Mouse (Mus musculus) kidney, adult 2 months (tissue): ENCODE results near the gene Cacna1b. TPM values are rescaled to one million over a fixed set of nuclear protein-coding genes. Genes with fewer than 3 reads are reported as not detected.
A peak's percentile ranks its signal among the peaks of the same experiment; 100 is the strongest.

Source experiments
- DNase-seq: peaks from one replicate; pipeline ENCODE4 v3.0.0; 2021
- H3K27ac ChIP-seq: fragments of 200-500 bp; 2 replicates; pipeline ENCODE4 v1.5.1; 2012; ENCODE audit warnings: low read depth, low read length, control low read depth, inconsistent platforms; ENCODE audit not compliant: insufficient read depth
- H3K27me3 ChIP-seq: fragments of 200-500 bp; replicated peaks from 2 replicates; pipeline ENCODE4 v1.6.1; 2012; ENCODE audit warnings: mild to moderate bottlenecking, moderate library complexity, low read length, inconsistent platforms; ENCODE audit not compliant: control insufficient read depth, insufficient read depth
- H3K36me3 ChIP-seq: fragments of 200-500 bp; 2 replicates; pipeline ENCODE4 v1.6.1; 2012; ENCODE audit warnings: mild to moderate bottlenecking, moderate library complexity, low read length, inconsistent platforms; ENCODE audit not compliant: control insufficient read depth, insufficient read depth
- H3K4me1 ChIP-seq: fragments of 200-500 bp; 2 replicates; pipeline ENCODE4 v1.6.1; 2011; ENCODE audit warnings: low read length; ENCODE audit not compliant: control insufficient read depth, insufficient read depth
- H3K4me3 ChIP-seq: fragments of 200-500 bp; 2 replicates; pipeline ENCODE4 v1.5.1; 2011; ENCODE audit warnings: mild to moderate bottlenecking, low read depth, low read length, control low read depth; ENCODE audit not compliant: insufficient read depth
- CTCF ChIP-seq: fragments of 200-500 bp; conservative IDR thresholded peaks from 2 replicates; pipeline ENCODE4 v1.5.1; 2011; ENCODE audit warnings: low read depth, mild to moderate bottlenecking, control low read depth, low read length, moderate library complexity, mixed read lengths; ENCODE audit not compliant: insufficient read depth, insufficient read length
- POLR2A ChIP-seq: fragments of 200-500 bp; IDR thresholded peaks from one replicate; pipeline ENCODE4 v1.6.1; 2011; ENCODE audit warnings: low read depth, low read length, control low read depth
- WGBS: fragments of 180-500 bp; shearing (Covaris S2); methylation state at CpG from one replicate; pipeline ENCODE4 v1.1.7; 2018; 5-methylcytosine and 5-hydroxymethylcytosine counted together
- polyA plus RNA-seq: library from polyadenylated mRNA; depleted of rRNA; stranded (reverse); fragments of >200 nt; gene quantifications from 2 replicates; pipeline ENCODE4 v1.2.3, GENCODE M21; 2012

The Cacna1b gene
- polyA plus RNA-seq, 1 experiment: 1.2 TPM

DNA sequence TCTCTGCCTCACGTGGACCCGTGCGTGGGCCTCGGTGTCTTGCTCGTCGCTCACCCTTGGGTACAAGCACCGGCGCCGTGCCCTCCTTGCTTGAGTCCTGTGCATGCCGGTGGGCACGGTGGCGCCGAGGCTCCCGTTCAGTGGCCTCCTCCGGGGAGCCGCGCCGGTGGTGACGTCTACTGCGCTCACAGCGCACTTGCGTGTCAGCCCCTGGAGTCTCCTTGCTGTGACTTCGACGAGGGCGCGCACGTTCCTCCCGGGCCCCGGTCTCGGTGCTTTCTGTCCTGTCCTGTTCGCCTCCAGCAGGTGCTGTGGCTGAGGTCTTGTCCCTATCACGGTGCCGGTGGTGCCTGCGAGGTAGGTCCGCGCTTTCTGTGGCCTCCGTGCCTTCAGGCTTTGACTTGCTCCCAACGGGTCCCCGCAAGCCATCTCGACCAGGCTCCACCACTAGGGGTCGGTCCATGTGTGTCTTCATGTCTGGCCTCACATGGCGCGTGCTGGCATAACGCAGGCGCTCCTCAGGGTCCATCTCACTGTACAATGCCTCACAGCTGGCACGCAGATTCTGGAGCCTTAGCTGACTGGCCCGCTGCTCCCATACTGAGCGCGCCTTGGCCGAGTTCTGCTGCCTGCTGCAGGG is 83.8 kb downstream of the Cacna1b start:
- no peaks in the 10 kb centered on the region for H3K4me1 ChIP-seq
- WGBS: 27% methylated on average over 50 of the region's 50 CpGs
- DNase-seq: peak; percentile 13
- H3K27me3 ChIP-seq: no peaks in the 10 kb centered on the region
- H3K27ac ChIP-seq: no peak overlapping the region
- no peaks in the 10 kb centered on the region for H3K36me3 ChIP-seq
- H3K4me3 ChIP-seq: no peak overlapping the region
- TF ChIP-seq CTCF (no peak; the same call in 1 of the 2 replicates), POLR2A (no peak)

DNA sequence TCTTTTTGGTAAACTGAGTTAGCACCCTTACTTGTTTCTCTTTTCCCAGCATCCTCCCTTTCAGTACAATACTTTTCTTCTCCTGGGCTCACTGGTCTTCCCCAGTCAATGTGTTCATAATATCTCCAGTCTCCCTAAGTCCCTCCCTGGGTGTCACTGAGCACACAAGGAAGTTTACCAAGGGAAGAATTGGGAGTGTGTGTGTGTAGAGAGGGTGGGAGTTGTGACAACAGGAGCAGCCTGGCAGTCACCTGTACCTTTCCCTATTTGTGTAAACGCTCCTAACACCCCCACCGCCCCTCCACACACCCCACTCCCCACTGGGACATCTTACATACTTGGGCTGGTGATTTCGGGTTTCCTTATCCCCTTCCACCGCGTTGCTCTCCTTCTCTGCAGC is 84.4 kb downstream of the Cacna1b start:
- no peak overlapping the region for H3K27ac ChIP-seq
- no peak for DNase-seq
- no peaks in the 10 kb centered on the region for H3K4me1 ChIP-seq
- TF ChIP-seq CTCF (no peak), POLR2A (no peak)
- no peaks in the 10 kb centered on the region for H3K27me3 ChIP-seq
- WGBS: 80% methylated on average over 5 of the region's 5 CpGs
- H3K36me3 ChIP-seq: no peaks in the 10 kb centered on the region
- H3K4me3 ChIP-seq: no peak overlapping the region

DNA sequence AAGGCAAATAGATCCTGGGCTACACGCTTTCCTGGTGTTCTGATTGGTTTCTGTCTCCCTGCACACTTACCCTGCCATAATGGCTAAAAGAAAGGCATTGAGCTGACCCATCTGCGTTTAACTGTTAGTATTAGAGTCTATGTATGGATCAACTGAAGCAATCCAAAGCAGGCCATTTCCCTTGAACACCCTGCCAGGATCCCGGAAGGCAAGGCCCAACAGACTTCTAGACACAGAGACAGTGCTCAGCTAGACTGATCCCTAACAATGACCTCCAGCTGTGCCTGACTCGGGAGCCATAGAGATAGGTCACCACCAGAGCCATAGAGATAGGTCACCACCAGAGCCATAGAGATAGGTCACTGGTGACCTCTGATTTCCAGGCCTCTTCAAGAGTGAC is 84.8 kb downstream of the Cacna1b start:
- Histone ChIP-seq H3K27me3 (no peaks in the 10 kb centered on the region), H3K4me3 (no peak overlapping the region), H3K27ac (no peak overlapping the region), H3K4me1 (no peaks in the 10 kb centered on the region), H3K36me3 (no peaks in the 10 kb centered on the region)
- DNase-seq: no peak
- 83% methylated on average over 4 of the region's 4 CpGs for WGBS
- TF ChIP-seq POLR2A (no peak), CTCF (no peak)

DNA sequence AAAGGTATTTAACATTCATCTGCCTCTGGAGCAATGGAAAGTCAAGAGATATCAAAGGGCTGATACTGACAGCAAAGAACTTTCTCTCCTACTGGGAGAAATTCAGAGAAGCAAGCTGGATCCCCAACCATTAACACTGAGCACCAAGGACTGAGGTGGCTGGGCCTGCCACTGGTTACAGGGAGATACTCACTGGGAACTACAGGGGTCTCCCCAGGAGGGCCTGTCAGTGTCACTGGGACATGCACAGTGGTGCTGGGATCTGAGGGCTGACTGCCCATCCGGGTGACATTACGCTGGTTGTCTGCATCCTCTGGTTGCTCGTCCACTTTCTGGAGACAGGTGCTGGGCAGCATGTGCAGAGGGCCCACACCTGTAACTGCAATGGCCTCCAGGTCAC is 85.3 kb downstream of the Cacna1b start:
- no peak for DNase-seq
- WGBS: 93% methylated on average over 3 of the region's 3 CpGs

DNA sequence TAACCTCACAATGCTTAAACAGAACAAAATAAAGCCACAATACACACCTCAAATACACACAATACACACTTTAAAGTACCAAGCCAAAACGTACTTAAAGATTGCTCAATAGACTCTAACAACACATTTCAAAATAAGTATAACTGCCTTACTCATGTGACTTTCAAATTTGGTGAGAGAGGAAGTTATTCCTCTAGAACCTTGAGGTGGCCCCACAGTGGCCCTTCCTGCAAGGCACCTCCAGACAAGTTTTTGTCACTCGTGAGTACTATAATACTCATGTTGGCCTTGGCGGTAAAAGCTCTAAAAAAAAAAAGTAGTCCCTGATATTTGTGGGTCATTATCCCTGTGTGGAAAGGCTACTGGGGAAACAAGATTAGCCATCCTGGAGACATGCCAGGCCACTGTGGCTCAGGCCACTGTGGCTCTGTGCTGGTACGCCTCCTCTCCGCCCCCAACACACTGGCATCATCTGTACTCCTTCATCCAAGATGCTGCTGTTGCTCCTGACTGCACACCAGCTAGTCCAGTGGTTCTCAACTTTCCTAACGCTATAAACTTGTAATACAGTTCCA is 88.4 kb downstream of the Cacna1b start:
- no peak overlapping the region for H3K4me3 ChIP-seq
- 85% methylated on average over 6 of the region's 6 CpGs for WGBS
- TF ChIP-seq CTCF (no peak), POLR2A (no peak)
- no peaks in the 10 kb centered on the region for H3K36me3 ChIP-seq
- DNase-seq: no peak
- H3K27me3 ChIP-seq: no peaks in the 10 kb centered on the region
- no peaks in the 10 kb centered on the region for H3K4me1 ChIP-seq
- H3K27ac ChIP-seq: no peak overlapping the region

More for the DNA sequence above, 85.3 kb downstream of the Cacna1b start:
- no peak overlapping the region for H3K4me3 ChIP-seq
- H3K27ac ChIP-seq: no peak overlapping the region
- H3K27me3 ChIP-seq: no peaks in the 10 kb centered on the region
- H3K36me3 ChIP-seq: no peaks in the 10 kb centered on the region
- TF ChIP-seq POLR2A: no peak
- TF ChIP-seq CTCF: no peak
- H3K4me1 ChIP-seq: no peaks in the 10 kb centered on the region

DNA sequence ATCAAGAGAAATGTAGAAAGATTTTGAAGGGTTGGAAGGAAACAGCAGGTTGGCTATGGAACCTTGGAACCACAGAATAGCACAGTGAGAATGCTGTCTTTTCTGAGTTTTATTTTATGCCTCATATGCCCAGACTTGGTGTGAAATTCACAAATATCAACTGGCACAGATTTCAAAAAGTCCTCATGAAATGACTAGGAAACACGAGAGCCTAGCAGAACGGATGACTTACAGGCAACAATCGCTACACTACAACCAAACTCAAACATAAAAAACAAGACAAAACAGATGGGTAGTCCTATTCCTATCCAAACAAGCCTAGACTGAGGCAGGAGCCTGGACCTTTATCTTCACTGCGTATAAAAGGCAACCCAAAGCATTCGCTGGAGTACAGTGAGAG is 94.4 kb downstream of the Cacna1b start:
- TF ChIP-seq CTCF (no peak), POLR2A (no peak)
- Histone ChIP-seq H3K4me1 (no peaks in the 10 kb centered on the region), H3K27me3 (no peaks in the 10 kb centered on the region; the same call in 1 of the 2 replicates), H3K4me3 (no peak overlapping the region), H3K27ac (no peak overlapping the region), H3K36me3 (no peaks in the 10 kb centered on the region)
- WGBS: 91% methylated on average over 5 of the region's 5 CpGs
- no peak for DNase-seq

DNA sequence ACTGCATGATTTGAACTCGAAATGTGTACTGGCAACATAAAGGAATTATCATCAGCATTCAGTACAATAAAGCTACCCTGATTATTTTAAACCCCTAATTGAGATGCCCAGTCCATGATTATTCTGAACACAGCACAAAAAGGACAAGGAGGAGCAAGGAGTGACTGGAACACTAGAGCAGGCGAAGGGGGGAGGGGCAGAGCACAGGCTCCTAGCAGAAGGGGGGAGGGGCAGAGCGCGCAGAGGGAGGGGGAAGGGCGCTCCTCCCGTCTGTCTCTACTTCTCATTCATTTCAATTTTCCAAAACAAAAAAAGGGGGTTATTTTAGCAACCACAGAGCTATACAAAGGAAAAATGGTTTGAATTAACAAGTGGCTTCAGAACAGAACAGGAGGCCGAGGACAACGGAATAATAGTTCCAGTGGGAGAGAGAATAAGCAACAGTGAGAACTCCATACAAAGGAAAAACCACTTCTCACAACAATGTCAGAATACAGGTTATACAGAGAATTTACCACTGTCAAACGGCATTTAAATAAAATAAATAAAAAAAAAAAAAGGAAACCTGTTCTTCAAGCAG is 98.2 kb downstream of the Cacna1b start:
- DNase-seq: no peak
- H3K27ac ChIP-seq: no peak overlapping the region
- H3K27me3 ChIP-seq: no peaks in the 10 kb centered on the region; the same call in 1 of the 2 replicates
- H3K4me3 ChIP-seq: no peak overlapping the region
- TF ChIP-seq CTCF: no peak
- no peak for TF ChIP-seq POLR2A
- WGBS: 40% methylated on average over 9 of the region's 9 CpGs
- H3K4me1 ChIP-seq: no peaks in the 10 kb centered on the region
- no peaks in the 10 kb centered on the region for H3K36me3 ChIP-seq
